Mouse (Mus musculus) embryonic facial prominence, embryonic 11.5 days (tissue): ENCODE results near the gene Gm28043. TPM values are rescaled to one million over a fixed set of nuclear protein-coding genes. Genes with fewer than 3 reads are reported as not detected.

Source experiments
- ATAC-seq: fragments of 200-750 bp; cut with Nextera tagmentation; replicated peaks from 2 replicates; pipeline ENCODE4 v1.8.0; 2017; ENCODE audit warnings: low read depth; ENCODE audit not compliant: insufficient number of reproducible peaks, low FRiP score, low TSS enrichment
- DNase-seq: peaks from one replicate; pipeline ENCODE4 v3.0.0-alpha.2; 2015; ENCODE audit warnings: low spot score
- H3K27ac ChIP-seq: fragments of 300-500 bp; sonication (generic); replicated peaks from 2 replicates; pipeline ENCODE4 v1.5.1; 2014; ENCODE audit warnings: mild to moderate bottlenecking, low read depth, low read length, control low read depth
- H3K27me3 ChIP-seq: fragments of 300-500 bp; sonication (generic); 2 replicates; pipeline ENCODE4 v1.6.1; 2014; ENCODE audit warnings: mild to moderate bottlenecking, low read length, moderate library complexity, mixed read lengths; ENCODE audit not compliant: control insufficient read depth, insufficient read depth
- H3K36me3 ChIP-seq: fragments of 300-500 bp; sonication (generic); replicated peaks from 2 replicates; pipeline ENCODE4 v1.6.1; 2014; ENCODE audit warnings: low read depth, mild to moderate bottlenecking, low read length, moderate library complexity, mixed read lengths; ENCODE audit not compliant: control insufficient read depth, insufficient read depth
- H3K4me1 ChIP-seq: fragments of 300-500 bp; sonication (generic); 2 replicates; pipeline ENCODE4 v1.6.1; 2014; ENCODE audit warnings: low read length, mixed read lengths; ENCODE audit not compliant: control insufficient read depth, insufficient read depth
- H3K4me2 ChIP-seq: fragments of 300-500 bp; sonication (generic); 2 replicates; pipeline ENCODE4 v1.6.1; 2014; ENCODE audit warnings: low read depth, mild to moderate bottlenecking, control low read depth, low read length, moderate library complexity
- H3K4me3 ChIP-seq: fragments of 300-500 bp; sonication (generic); 2 replicates; pipeline ENCODE4 v1.5.1; 2014; ENCODE audit warnings: low read depth, low read length, control low read depth
- H3K9ac ChIP-seq: fragments of 300-500 bp; sonication (generic); replicated peaks from 2 replicates; pipeline ENCODE4 v1.6.1; 2014; ENCODE audit warnings: mild to moderate bottlenecking, control low read depth, low read length
- H3K9me3 ChIP-seq: fragments of 300-500 bp; sonication (generic); replicated peaks from 2 replicates; pipeline ENCODE4 v1.6.1; 2016; ENCODE audit warnings: mild to moderate bottlenecking, low read length, inconsistent platforms, mixed read lengths; ENCODE audit not compliant: control insufficient read depth
- WGBS: fragments of 180-500 bp; shearing (Covaris S2); extraction: QIAGEN DNeasy Blood & Tissue Kit; methylation state at CpG from one replicate; pipeline ENCODE4 v1.1.7; 2014; 5-methylcytosine and 5-hydroxymethylcytosine counted together
- polyA plus RNA-seq: library from polyadenylated mRNA; unstranded; fragments of >200 nt; fragmentation: Nextera tagmentation; extraction: Ambion mirVana; gene quantifications from 2 replicates; pipeline ENCODE4 v1.2.1, GENCODE M21; 2014

Gene Gm28043
- polyA plus RNA-seq, 1 experiment from 2014 or later, result 2.1 TPM

- Histone ChIP-seq H3K27me3 (no peaks in the 10 kb centered on the region), H3K36me3 (peaks cover 17% of the 10 kb centered on the region), H3K4me2 (no peak overlapping the region), H3K9ac (no peak overlapping the region), H3K9me3 (no peaks in the 10 kb centered on the region), H3K4me3 (no peak overlapping the region), H3K27ac (no peak overlapping the region), H3K4me1 (no peaks in the 10 kb centered on the region)
- ATAC-seq, result no peak
- DNase-seq, result no peak
- 89% methylated on average over 4 of the region's 4 CpGs for WGBS
Observed at GRCm38 (mm10) chr17:29694516-29694915, 79.8 kb downstream of the Gm28043 start.

- no peak for DNase-seq
- WGBS, result 94% methylated on average over 8 of the region's 8 CpGs
- Histone ChIP-seq H3K4me1 (no peaks in the 10 kb centered on the region), H3K4me2 (no peak overlapping the region), H3K9me3 (no peaks in the 10 kb centered on the region), H3K4me3 (no peak overlapping the region), H3K27me3 (no peaks in the 10 kb centered on the region), H3K36me3 (peaks cover 10% of the 10 kb centered on the region), H3K9ac (no peak overlapping the region), H3K27ac (no peak overlapping the region)
- no peak for ATAC-seq
Observed at GRCm38 (mm10) chr17:29696940-29697339, 82.3 kb downstream of the Gm28043 start.

- no peaks in the 10 kb centered on the region for H3K4me1 ChIP-seq
- H3K4me3 ChIP-seq, result no peak overlapping the region
- H3K36me3 ChIP-seq, result peaks cover 10% of the 10 kb centered on the region
- no peak for DNase-seq
- H3K27me3 ChIP-seq, result no peaks in the 10 kb centered on the region
- H3K9ac ChIP-seq, result no peak overlapping the region
- H3K9me3 ChIP-seq, result no peaks in the 10 kb centered on the region
- WGBS, result 85% methylated on average over 6 of the region's 6 CpGs
- ATAC-seq, result no peak
- no peak overlapping the region for H3K4me2 ChIP-seq
- no peak overlapping the region for H3K27ac ChIP-seq
Observed at GRCm38 (mm10) chr17:29698421-29698820, 83.7 kb downstream of the Gm28043 start.

- no peaks in the 10 kb centered on the region for H3K4me1 ChIP-seq
- WGBS, result 90% methylated on average over 7 of the region's 7 CpGs
- H3K9ac ChIP-seq, result no peak overlapping the region
Observed at GRCm38 (mm10) chr17:29700573-29700972, 85.9 kb downstream of the Gm28043 start.

GRCm38 (mm10) chr17:29702938-29703710, 88.4 kb downstream of the Gm28043 start:
- ATAC-seq, result no peak
- Histone ChIP-seq H3K36me3 (peaks cover 3% of the 10 kb centered on the region), H3K9ac (no peak overlapping the region)

More at GRCm38 (mm10) chr17:29700573-29700972, 85.9 kb downstream of the Gm28043 start:
- H3K27ac ChIP-seq, result no peak overlapping the region
- ATAC-seq (no peak), DNase-seq (no peak)
- H3K4me2 ChIP-seq, result no peak overlapping the region
- no peaks in the 10 kb centered on the region for H3K27me3 ChIP-seq
- peaks cover 5% of the 10 kb centered on the region for H3K36me3 ChIP-seq
- H3K9me3 ChIP-seq, result no peaks in the 10 kb centered on the region
- H3K4me3 ChIP-seq, result no peak overlapping the region

GRCm38 (mm10) chr17:29704781-29705180, 90.1 kb downstream of the Gm28043 start:
- H3K4me3 ChIP-seq, result no peak overlapping the region
- H3K27ac ChIP-seq, result no peak overlapping the region
- 29% methylated on average over 3 of the region's 3 CpGs for WGBS
- no peak overlapping the region for H3K4me2 ChIP-seq
- peak; percentile 61 for DNase-seq
- no peak overlapping the region for H3K9ac ChIP-seq
- H3K27me3 ChIP-seq, result no peaks in the 10 kb centered on the region
- no peaks in the 10 kb centered on the region for H3K9me3 ChIP-seq
- no peak for ATAC-seq
- no peaks in the 10 kb centered on the region for H3K4me1 ChIP-seq
- no peaks in the 10 kb centered on the region; the same call in none of the 2 replicates for H3K36me3 ChIP-seq

More at GRCm38 (mm10) chr17:29702938-29703710, 88.4 kb downstream of the Gm28043 start:
- H3K4me1 ChIP-seq, result no peaks in the 10 kb centered on the region
- no peak overlapping the region for H3K27ac ChIP-seq
- 82% methylated on average over 4 of the region's 4 CpGs for WGBS
- H3K4me2 ChIP-seq, result no peak overlapping the region
- H3K4me3 ChIP-seq, result no peak overlapping the region
- H3K9me3 ChIP-seq, result no peaks in the 10 kb centered on the region
- H3K27me3 ChIP-seq, result no peaks in the 10 kb centered on the region
- no peak for DNase-seq

- Histone ChIP-seq H3K27ac (no peak overlapping the region), H3K9me3 (no peaks in the 10 kb centered on the region), H3K9ac (no peak overlapping the region), H3K4me1 (no peaks in the 10 kb centered on the region; the same call in 1 of the 2 replicates), H3K4me3 (no peak overlapping the region), H3K4me2 (no peak overlapping the region), H3K36me3 (no peaks in the 10 kb centered on the region; the same call in none of the 2 replicates), H3K27me3 (no peaks in the 10 kb centered on the region)
- ATAC-seq (no peak), DNase-seq (no peak)
- WGBS, result 86% methylated on average over 5 of the region's 5 CpGs
Observed at GRCm38 (mm10) chr17:29705881-29706280, 91.2 kb downstream of the Gm28043 start.

GRCm38 (mm10) chr17:29706981-29707545, 92.4 kb downstream of the Gm28043 start:
- H3K9me3 ChIP-seq, result no peaks in the 10 kb centered on the region
- 62% methylated on average over 5 of the region's 5 CpGs for WGBS
- no peaks in the 10 kb centered on the region; the same call in none of the 2 replicates for H3K36me3 ChIP-seq
- H3K9ac ChIP-seq, result no peak overlapping the region
- H3K4me2 ChIP-seq, result no peak overlapping the region
- H3K27ac ChIP-seq, result no peak overlapping the region
- H3K4me3 ChIP-seq, result no peak overlapping the region
- no peaks in the 10 kb centered on the region; the same call in 1 of the 2 replicates for H3K4me1 ChIP-seq
- ATAC-seq (no peak), DNase-seq (no peak)
- no peaks in the 10 kb centered on the region for H3K27me3 ChIP-seq
